Mouse (Mus musculus): ENCODE measurements around the gene Stard8.

- no peak for TF ChIP-seq POLR2A (IDR thresholded peaks at IDR 0.05; ENCODE audit: borderline replicate concordance, insufficient read depth, low read length)
- TF ChIP-seq CTCF (IDR thresholded peaks at IDR 0.05; ENCODE audit: borderline replicate concordance, insufficient read depth, low read depth, low read length) = no peak
These were observed 20.9 kb downstream of the Stard8 start for GRCm38 (mm10) chrX:99023951-99024350.
